Mouse (Mus musculus): Measurements from ENCODE around the gene Dnm1l. TPM values are rescaled to one million over a fixed set of nuclear protein-coding genes. Genes with fewer than 3 reads are reported as not detected.
"Not testable (repeated sequence)": the region's sequence is repeated elsewhere in the genome, so short reads cannot be mapped to it uniquely, and the experiment has no call there.

The Dnm1l gene
- 100 to 1,000 TPM; 181 to 198 TPM for total RNA-seq (2021)
- long read RNA-seq, partial matches to known transcripts: 7 of 92 reads
- long read RNA-seq, other reads (novel, unspliced or antisense): 80 of 92 reads

- peak; percentile 90 to 95 for DNase-seq (ENCODE audit: low spot score in 2 of 2)
Measured at GRCm38 (mm10) chr16:16358481-16359100, at the start of gene Dnm1l. Gene Dnm1l (minus strand): TSS chr16:16358959.

GRCm38 (mm10) chr16:16367217-16367616, 8.5 kb upstream of the Dnm1l start:
- DNase-seq (ENCODE audit: low spot score in 2 of 2): not testable (repeated sequence)

GRCm38 (mm10) chr16:16359101-16359482, 333 bp upstream of the Dnm1l start:
- DNase-seq (ENCODE audit: low spot score in 2 of 2): not testable (repeated sequence)

DNA sequence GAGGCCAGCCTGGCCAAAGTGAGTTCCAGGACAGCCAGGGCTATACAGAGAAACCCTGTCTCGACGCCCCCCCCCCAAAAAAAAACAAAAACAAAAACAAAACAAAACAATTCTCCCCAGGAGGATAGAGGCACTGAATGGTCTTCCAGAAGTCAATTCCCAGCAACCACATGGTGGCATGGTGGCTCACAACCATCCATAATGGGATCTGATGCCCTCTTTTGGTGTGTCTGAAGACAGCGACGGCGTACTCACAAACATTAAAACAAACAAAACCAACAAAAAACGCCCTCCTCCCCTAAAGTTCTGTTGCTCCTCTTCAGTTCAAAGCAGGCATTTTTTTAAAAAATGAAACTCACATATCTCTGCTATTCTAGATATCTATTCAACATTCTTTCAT, 851 bp downstream of the Dnm1l start:
- DNase-seq (ENCODE audit: low spot score in 2 of 2): peak in 1 of 2 experiments; percentile 26

GRCm38 (mm10) chr16:16346420-16346819, 12.3 kb downstream of the Dnm1l start:
- DNase-seq (ENCODE audit: low spot score in 2 of 2): no peak

DNA sequence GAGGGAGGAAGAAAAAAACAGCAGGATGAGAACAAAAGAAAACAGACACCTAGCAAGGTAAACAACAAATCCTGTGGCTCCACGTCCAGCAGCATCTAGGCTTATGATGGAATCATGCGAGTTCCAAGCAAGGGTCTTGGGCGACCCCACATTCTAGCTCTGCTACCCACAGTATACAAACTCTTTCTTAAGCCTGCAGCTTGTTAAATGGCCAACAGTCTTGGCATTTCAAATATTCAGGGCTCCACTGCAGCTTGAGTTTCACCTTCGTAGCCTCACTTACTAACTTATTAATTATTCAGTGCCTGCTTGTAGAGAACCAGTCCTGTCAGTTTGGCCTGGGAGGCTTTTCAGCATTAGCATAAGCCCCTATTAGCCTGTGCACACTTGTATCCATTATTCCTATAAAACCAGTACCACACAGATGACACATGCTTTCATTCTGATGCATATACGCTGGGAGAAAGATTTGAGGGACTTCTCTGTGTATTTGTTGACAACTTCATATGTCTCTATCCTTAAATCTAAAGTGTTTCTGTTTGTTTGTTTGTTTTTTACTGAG, 32.9 kb downstream of the Dnm1l start:
- no peak for DNase-seq (ENCODE audit: low spot score in 2 of 2)

DNA sequence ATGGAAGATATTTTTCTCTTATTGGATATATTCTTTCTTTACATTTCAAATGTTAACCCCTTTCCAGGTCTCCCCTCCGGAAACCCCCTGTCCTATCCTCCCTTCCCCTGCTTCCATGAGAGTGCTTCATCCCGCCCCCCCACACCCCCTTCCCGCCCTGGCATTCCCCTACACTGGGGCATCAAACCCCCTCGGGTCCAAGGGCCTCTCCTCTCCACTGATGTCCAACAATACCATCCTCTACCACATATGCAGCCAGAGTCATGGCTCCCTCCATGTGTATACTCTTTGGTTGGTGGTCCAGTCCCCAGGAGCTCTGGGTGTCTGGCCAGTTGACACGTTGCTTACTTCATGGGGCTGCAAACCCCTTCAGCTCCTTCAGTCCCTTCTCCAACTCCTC, 47.4 kb downstream of the Dnm1l start:
- no peak for DNase-seq (ENCODE audit: low spot score in 2 of 2)

DNA sequence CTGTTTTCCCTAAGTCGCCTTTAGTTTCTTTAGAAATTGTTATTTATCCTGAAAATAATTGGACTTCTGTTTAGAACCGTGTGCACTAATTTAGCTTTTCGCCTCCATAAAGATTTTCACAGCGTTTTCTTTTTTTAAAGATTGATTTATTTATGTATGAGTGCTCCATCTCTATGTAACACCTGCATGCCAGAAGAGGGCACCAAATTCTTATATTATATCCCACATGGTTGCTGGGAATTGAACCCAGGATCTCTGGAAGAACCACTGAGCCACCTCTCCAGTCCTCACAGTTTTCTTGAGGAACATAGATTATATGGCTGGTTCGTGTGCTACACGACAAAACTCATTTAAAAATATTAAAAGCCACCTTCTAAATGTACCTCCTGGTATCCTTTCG, 54.9 kb downstream of the Dnm1l start:
- no peak for DNase-seq (ENCODE audit: low spot score in 2 of 2)

DNA sequence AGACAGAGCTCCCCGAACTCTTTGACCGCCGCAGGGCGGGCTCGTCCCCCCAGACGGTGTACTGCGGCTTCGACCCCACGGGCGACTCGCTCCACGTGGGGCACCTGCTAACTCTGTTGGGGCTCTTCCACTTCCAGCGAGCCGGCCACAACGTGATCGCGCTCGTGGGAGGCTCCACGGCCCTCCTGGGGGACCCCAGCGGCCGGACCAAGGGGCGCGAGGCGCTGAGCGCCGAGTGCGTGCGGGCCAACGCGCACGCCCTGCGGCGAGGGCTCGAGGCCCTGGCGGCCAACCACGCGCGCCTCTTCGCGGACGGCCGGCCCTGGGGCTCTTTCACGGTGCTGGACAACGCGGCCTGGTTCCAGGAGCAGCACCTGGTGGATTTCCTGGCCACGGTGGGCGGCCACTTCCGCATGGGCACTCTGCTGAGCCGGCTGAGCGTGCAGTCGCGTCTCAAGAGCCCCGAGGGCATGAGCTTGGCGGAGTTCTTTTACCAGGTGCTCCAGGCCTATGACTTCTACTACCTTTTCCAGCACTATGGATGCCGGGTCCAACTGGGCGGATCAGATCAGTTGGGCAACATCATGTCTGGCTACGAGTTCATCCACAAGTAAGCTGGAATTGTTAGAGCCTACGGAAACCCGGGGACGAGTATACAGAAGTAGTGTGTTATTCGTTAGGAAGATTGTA, 55.5 kb downstream of the Dnm1l start:
- DNase-seq (ENCODE audit: low spot score in 2 of 2): peak in 1 of 2 experiments; percentile 48

GRCm38 (mm10) chr16:16302369-16303137, 56.2 kb downstream of the Dnm1l start, which contains the start of gene Yars2:
Gene Yars2 (plus strand): TSS chr16:16302965.
- peak; percentile 88 to 92 for DNase-seq (ENCODE audit: low spot score in 2 of 2)

GRCm38 (mm10) chr16:16273752-16274151, 85.0 kb downstream of the Dnm1l start:
- no peak for DNase-seq (ENCODE audit: low spot score in 2 of 2)

DNA sequence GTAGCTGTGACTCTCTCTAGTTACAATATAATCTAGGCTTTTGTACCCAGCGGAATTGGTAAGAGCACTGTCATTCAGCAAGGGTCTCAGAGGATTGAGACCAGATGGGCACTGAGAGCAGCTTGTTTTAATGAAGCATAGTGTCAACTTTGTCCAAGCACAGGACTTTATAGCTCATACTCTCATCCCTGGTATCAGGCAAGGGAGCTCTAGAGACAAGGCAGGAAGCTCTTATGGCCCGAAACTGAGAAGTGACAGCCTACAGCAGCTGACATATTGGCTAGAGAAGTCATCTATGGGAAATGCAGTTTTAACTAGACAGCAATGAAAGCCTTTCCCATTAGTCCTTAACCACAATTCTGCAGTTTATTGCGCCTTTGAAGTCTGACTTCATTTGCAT, 85.8 kb downstream of the Dnm1l start:
- no peak for DNase-seq (ENCODE audit: low spot score in 2 of 2)

DNA sequence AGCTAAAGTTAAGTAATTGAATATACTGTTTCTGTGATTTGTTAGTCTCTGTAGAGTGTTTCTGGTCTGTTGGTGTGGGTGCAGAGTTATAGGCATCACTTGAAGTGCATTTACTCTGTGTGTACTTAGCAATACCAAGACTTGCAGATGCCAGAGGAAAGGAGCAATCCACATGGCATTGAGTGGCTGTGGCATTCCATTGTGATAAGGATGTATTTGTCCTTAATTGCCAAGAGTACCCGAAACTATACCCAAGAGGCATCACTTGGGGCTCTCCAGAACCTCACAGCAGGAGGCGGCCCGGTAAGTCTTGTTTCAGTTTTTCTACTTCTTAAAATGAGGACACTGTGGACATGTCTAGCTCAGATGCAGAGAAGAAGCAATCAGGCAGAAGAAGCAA, 96.3 kb downstream of the Dnm1l start:
- no peak for DNase-seq (ENCODE audit: low spot score in 2 of 2)

Other genes starting within 250 kb of the Dnm1l start
- 10 to 100 TPM; 23.9 to 26.0 TPM for gene Pkp2, start 145.6 kb downstream of the Dnm1l start, total RNA-seq (2021)
- 10 to 100 TPM; 19.7 to 20.2 TPM for gene Yars2, start 56.0 kb downstream of the Dnm1l start, total RNA-seq (2021)
- gene Fgd4, start 241.6 kb upstream of the Dnm1l start, total RNA-seq (2021): 10 to 100 TPM; 54.1 to 60.6 TPM

All from layer of hippocampus, postnatal 10 days (tissue).